Mouse (Mus musculus): ENCODE results near the gene Car8. TPM values are rescaled to one million over a fixed set of nuclear protein-coding genes. Genes with fewer than 3 reads are reported as not detected.
"Not testable (repeated sequence)": the region's sequence is repeated elsewhere in the genome, so short reads cannot be mapped to it uniquely, and the experiment has no call there.

Gene Car8
- polyA plus RNA-seq, 1 experiment from 2014 or later, result 3.9 TPM

GRCm38 (mm10) chr4:8098084-8098483 lies 140.8 kb downstream of the Car8 start:
- H3K27ac ChIP-seq (replicated peaks), result no peak overlapping the region
- no peak overlapping the region for H3K9ac ChIP-seq (replicated peaks)
- peak; percentile 88 for ATAC-seq (replicated peaks)
- H3K4me3 ChIP-seq, result no peak overlapping the region
- whole genome bisulfite sequencing, result 9% methylated on average over 4 of the region's 4 CpGs
- peaks cover 12% of the 10 kb centered on the region for H3K4me1 ChIP-seq
- H3K27me3 ChIP-seq, result no peaks in the 10 kb centered on the region
- H3K4me2 ChIP-seq (replicated peaks), result no peak overlapping the region
- no peaks in the 10 kb centered on the region for H3K36me3 ChIP-seq
- H3K9me3 ChIP-seq, result no peaks in the 10 kb centered on the region

GRCm38 (mm10) chr4:8097683-8098082 lies 141.2 kb downstream of the Car8 start:
- Histone ChIP-seq H3K4me3 (no peak overlapping the region), H3K27ac (replicated peaks) (no peak overlapping the region), H3K36me3 (no peaks in the 10 kb centered on the region), H3K9me3 (no peaks in the 10 kb centered on the region), H3K27me3 (no peaks in the 10 kb centered on the region), H3K4me1 (peaks cover 12% of the 10 kb centered on the region), H3K9ac (replicated peaks) (no peak overlapping the region), H3K4me2 (replicated peaks) (no peak overlapping the region)
- ATAC-seq (replicated peaks), result no peak; the same call in 1 of the 2 replicates
- WGBS, result 6% methylated on average over 3 of the region's 3 CpGs

GRCm38 (mm10) chr4:8093566-8093965 lies 145.3 kb downstream of the Car8 start:
- H3K27me3 ChIP-seq; H3K27ac ChIP-seq (replicated peaks); H3K9ac ChIP-seq (replicated peaks); H3K4me2 ChIP-seq (replicated peaks); H3K9me3 ChIP-seq; H3K4me3 ChIP-seq; ATAC-seq (replicated peaks); H3K36me3 ChIP-seq: not testable (repeated sequence)
- H3K4me1 ChIP-seq, result peaks cover 12% of the 10 kb centered on the region
- 22% methylated on average over 3 of the region's 3 CpGs for WGBS

Small RNA genes lying within 50 kb of the gene (microRNA-seq; reads per million reads assigned to microRNA genes)
- not detected for gene Gm25355

Measured in forebrain, embryonic 15.5 days (tissue).